Mouse (Mus musculus): ENCODE results near the gene Pnpla6.

Pnpla6 gene

GRCm38 (mm10) chr8:3576211-3576960 is 61.2 kb downstream of the Pnpla6 start:
- peak; percentile 77 for DNase-seq (ENCODE audit: low read depth, low spot score)

GRCm38 (mm10) chr8:3579390-3580364 is 64.5 kb downstream of the Pnpla6 start:
- DNase-seq (ENCODE audit: low read depth, low spot score) = peak; percentile 50

- peak; percentile 69 for DNase-seq (ENCODE audit: low read depth, low spot score)
These were observed 66.8 kb downstream of the Pnpla6 start for GRCm38 (mm10) chr8:3581961-3582360.

GRCm38 (mm10) chr8:3586452-3586851 is 71.3 kb downstream of the Pnpla6 start:
- no peak for DNase-seq (ENCODE audit: low read depth, low spot score)

GRCm38 (mm10) chr8:3586993-3587390 is 71.8 kb downstream of the Pnpla6 start, which contains the start of gene Camsap3:
Camsap3 (plus strand) TSS chr8:3587293.
- DNase-seq (ENCODE audit: low read depth, low spot score) = no peak

GRCm38 (mm10) chr8:3587391-3588257 is 72.4 kb downstream of the Pnpla6 start:
- DNase-seq (ENCODE audit: low read depth, low spot score) = peak; percentile 83

- no peak for DNase-seq (ENCODE audit: low read depth, low spot score)
These were observed 73.1 kb downstream of the Pnpla6 start for GRCm38 (mm10) chr8:3588258-3588633.

GRCm38 (mm10) chr8:3593470-3593869 is 78.3 kb downstream of the Pnpla6 start:
- no peak for DNase-seq (ENCODE audit: low read depth, low spot score)

Data from ES-CJ7 (cell line).